Mouse (Mus musculus) thymus, postnatal 4 days (tissue): Measurements from ENCODE around the gene Bmx.

Experiments used
- DNase-seq: peaks from one replicate; pipeline ENCODE4 v3.0.0; 2021

Gene Bmx

DNA sequence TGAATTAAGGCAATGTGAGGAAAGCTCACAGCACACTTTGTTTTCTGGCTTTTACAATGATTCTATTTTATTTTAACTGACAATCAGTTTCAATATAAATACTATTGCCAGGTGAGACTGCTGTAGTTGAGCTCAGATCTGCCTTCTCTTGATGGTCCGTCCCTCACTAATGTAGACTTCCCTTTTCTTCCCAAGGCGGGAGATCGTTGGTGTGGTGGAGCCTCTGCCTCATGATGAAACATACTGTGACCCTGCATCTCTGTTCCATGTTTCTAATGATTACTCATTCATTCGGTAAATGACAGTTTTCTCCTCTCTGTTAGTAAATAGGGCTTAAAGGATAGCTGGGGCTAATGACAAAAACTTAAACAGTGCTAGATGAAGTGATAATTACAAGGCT, 84.1 kb downstream of the Bmx start:
- DNase-seq, result no peak

DNA sequence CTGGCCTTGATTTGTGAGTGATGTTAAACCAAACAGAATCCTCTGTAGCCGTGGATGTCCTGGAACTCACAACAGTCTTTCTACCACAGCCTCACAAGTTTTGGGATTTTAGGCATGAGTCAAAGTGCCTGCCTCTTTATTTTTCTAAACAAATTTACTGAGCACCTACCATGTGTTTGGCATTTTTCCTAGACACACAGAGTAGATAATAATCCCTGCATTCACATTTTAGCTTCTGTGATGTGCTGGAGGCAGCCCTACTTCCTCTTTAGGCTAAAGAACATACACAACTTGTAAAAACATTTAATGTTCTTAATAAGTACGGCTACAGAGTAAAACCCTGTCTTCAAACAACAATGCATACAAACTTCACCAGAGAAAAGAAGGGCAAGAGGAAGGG, 87.0 kb downstream of the Bmx start:
- DNase-seq, result no peak

DNA sequence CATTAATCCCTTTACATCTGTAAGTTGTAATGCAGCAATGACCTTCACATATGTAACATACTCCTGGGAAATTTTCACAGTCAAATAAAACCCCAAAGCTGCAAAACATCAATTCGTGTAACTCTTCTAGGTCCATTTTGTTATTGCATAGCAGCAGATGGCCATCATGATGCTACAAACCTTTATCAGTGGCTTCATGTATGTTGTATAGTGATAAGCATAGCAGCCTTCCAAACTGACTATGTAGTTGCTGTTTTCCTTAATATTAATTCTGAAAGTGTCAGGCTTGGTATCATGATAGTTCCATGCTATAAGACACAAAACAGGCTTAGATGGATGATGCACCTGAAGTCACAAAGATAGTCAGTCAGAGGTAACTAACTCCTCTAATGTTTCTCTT, 93.3 kb downstream of the Bmx start:
- no peak for DNase-seq

DNA sequence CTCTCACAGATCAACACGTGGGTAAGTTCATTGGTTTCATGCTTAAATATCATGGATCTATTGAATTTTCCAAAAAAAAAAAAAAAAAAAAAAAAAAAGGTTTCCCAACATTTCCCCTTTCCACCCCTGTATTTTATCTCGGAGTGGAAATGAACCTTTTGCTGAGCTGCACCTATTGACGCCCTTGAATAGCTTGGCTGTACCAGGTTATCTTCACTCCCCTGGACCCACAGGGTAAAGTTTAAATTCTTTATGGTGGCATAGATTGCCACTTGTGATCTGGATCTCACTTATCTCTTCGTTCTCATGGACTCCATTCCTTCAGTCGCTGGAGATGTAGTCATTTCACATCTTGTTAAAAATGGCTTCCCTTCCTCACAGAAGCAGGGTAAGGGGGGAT, 103.4 kb downstream of the Bmx start:
- no peak for DNase-seq

DNA sequence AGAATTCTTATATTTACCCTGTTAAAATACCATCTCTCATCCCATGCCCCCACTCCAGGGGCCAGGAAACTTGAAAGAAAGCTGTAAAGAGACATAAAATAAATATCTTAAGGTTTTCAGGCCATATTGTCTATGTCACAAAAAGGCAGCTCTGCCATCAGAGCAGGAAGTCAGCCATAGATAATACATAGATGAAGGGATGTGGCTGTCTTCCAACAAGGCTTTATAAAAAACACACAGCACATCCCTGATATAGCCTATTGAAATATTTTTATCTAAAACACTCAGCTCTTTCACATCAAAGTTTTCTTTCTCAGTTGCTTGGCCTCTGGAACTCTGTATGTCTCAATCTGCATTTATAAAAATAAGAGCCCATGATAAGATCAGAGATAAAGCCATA, 104.4 kb downstream of the Bmx start:
- no peak for DNase-seq

DNA sequence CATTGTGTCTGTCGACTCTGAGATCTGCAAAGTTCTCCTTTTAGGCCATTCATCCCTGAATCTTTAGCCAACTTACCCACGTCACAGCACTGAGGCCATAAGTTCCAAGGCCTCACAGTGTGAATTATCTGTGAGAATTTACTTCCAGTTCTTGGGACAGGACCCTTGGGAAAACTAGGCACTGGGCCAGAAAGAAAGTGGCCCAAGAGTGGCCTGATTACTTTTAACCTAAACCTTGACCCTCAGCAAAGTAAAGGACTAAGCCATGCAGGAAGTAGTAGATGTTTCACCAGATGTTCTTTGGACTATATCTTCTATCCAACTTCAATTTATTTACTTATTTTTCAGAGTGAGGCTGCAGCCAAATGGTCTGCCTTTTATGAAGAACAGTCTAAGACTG, 105.3 kb downstream of the Bmx start:
- no peak for DNase-seq

DNA sequence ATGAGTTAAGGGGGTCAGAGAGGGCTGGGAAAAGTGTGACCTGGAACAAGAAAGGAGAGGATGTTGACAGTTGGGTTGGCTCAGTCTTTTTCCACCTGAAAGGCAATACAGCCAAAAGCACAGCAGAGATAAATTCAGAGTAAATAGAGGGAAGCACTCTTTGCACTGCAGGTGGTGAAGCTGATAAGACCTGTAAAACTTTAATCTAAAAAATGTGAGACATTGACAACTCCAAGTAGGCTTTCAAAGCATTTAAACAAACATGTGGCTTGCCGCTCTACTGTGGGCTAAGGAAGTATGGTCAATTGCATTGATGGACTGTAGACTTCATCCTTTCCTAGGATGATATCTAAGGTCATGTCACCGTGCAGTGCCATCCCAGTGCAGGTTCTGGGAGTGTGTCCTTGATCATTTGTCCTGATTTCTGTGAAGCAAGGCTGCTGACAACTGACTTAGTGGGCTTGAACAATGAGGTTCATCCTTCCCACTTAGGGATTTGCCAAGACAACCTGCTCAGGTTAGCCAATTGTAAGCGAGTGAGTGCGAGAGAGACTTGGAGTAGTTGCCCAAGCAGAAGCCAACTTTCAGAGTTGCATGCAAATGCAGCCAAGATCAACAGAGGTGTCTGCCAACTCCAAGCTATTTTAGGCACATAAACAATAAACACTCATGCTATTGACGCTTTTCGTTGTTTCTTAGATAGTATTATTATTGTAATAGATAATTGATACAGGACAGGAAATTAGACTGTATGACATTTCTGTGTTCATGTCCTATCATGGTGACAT, 112.3 kb downstream of the Bmx start:
- DNase-seq, result no peak
